Mouse (Mus musculus): ENCODE measurements around the gene Agtpbp1. TPM values are rescaled to one million over a fixed set of nuclear protein-coding genes. Genes with fewer than 3 reads are reported as not detected.

Agtpbp1 gene
- total and polyA plus RNA-seq, 3 experiments = 6.1 to 118 (median 73.3) TPM

DNA sequence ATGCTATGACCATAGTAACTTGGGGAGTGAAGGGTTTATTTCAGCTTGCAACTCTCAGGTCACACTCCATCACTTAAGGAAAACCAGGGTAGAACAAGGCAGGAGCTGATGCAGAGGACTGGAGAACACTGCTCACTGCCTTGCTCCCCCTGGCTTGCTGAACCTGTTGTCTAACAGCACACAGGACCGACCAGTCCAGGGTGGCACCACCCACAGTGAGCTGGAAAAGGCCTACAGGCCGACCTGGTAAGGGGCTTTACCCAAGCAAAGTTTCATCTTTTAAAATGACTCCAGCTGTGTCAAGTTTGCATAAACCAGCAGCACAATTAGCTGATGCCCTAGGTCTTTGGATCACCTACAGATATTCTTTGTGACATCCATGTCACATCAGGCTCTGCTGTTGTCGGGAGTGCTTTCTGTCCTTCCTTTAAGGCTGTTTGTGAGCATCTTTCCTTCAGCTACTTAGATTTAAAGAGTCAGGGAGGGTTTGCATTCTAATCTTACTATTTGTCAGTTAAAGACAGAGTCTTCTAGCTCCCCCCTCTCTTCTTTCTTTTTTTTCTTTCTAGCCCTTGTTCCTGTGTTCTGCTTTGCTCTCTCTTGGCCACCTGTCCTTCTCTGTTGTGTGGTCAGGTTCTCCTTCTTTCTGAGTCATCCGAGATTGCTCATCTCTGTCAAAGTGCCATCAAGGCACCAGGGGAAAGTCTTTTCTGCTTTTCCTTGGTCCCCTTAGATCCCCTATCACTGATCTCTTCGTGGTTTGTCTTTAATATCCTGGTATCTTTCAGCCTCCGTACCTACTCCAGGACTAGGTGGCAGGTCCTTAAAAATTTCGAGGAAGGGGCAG, 36.8 kb upstream of the Agtpbp1 start:
- TF ChIP-seq GATA2 (IDR thresholded peaks at IDR 0.05; ENCODE audit: borderline replicate concordance, low read depth, low read length) = no peak
- DNase-seq (ENCODE audit: low spot score) (no peak), ATAC-seq (ENCODE audit: extremely low read depth, insufficient number of reproducible peaks, low FRiP score, poor library complexity, severe bottlenecking) (no peak)
- peaks cover 85% of the 10 kb centered on the region for H3K36me3 ChIP-seq (replicated peaks)
- H3K4me3 ChIP-seq (ENCODE audit: low read depth, low read length) = no peak overlapping the region
- no peaks in the 10 kb centered on the region for H3K9me3 ChIP-seq (replicated peaks)
- H3K27me3 ChIP-seq (ENCODE audit: insufficient read depth, low read length) = no peaks in the 10 kb centered on the region
- H3K4me1 ChIP-seq (ENCODE audit: insufficient read depth, low read depth, low read length) = peaks cover 10% of the 10 kb centered on the region

DNA sequence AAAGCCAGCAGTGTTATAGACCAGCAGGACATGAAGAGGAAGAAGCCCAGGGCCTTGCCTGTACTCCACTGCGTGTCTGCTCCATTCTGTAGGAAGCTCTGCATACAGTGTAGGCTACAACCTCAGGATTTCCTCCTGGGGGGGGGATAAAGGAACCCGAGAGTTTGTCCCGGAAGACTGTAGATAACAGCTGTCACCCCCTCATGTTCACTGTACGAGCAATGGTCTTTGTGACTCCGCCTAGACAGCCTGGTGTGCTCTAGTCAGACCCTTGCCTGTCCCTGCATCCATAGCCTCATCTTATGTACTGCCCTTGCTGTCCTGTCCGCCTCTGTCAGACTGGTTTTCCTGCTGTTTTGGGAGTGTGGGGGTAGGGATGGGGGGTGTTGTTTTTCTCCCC, 33.4 kb upstream of the Agtpbp1 start:
- Histone ChIP-seq H3K4me1 (ENCODE audit: insufficient read depth, low read depth, low read length) (peaks cover 10% of the 10 kb centered on the region), H3K4me3 (ENCODE audit: low read depth, low read length) (no peak overlapping the region), H3K9me3 (replicated peaks) (no peaks in the 10 kb centered on the region), H3K36me3 (replicated peaks) (peaks cover 78% of the 10 kb centered on the region), H3K27me3 (ENCODE audit: insufficient read depth, low read length) (no peaks in the 10 kb centered on the region)
- no peak for DNase-seq (ENCODE audit: low spot score)
- TF ChIP-seq CTCF (IDR thresholded peaks at IDR 0.05; ENCODE audit: low read depth, low read length) (no peak), GATA1 (IDR thresholded peaks at IDR 0.05; ENCODE audit: borderline replicate concordance, low read length) (no peak)
- ATAC-seq (ENCODE audit: extremely low read depth, insufficient number of reproducible peaks, low FRiP score, poor library complexity, severe bottlenecking) = no peak

DNA sequence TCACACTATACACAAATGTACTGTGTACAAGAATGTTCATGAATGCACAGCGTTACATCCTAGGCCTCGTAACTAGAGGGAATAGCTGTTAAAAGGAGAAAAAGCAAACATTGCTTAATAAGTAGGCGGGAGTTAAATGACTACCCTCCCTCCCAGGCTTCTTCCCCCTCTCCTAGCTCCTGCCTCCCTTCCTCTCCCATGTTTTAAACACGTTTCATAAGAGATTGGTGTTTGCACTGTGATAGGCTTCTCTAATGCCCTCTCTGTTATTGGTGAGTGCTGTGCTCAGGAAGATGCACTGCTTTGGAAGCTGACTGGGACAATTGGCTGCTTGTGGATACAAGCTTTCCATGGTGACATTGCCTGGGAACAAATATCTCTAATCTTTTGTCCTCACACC, 30.5 kb upstream of the Agtpbp1 start:
- peaks cover 76% of the 10 kb centered on the region for H3K36me3 ChIP-seq (replicated peaks)

GRCm38 (mm10) chr13:59615152-59615551, 30.1 kb upstream of the Agtpbp1 start:
- DNase-seq (ENCODE audit: low spot score) (no peak), ATAC-seq (ENCODE audit: extremely low read depth, insufficient number of reproducible peaks, low FRiP score, poor library complexity, severe bottlenecking) (no peak)
- Histone ChIP-seq H3K36me3 (replicated peaks) (peaks cover 76% of the 10 kb centered on the region), H3K27me3 (ENCODE audit: insufficient read depth, low read length) (no peaks in the 10 kb centered on the region), H3K4me1 (ENCODE audit: insufficient read depth, low read depth, low read length) (peaks cover 7% of the 10 kb centered on the region), H3K9me3 (replicated peaks) (no peaks in the 10 kb centered on the region), H3K4me3 (ENCODE audit: low read depth, low read length) (no peak overlapping the region)
- TF ChIP-seq GATA2 (IDR thresholded peaks at IDR 0.05; ENCODE audit: borderline replicate concordance, low read depth, low read length) = no peak
- TF ChIP-seq TAL1 (conservative IDR thresholded peaks at IDR 0.05; ENCODE audit: low read depth, low read length) = no peak
- TF ChIP-seq CTCF (IDR thresholded peaks at IDR 0.05; ENCODE audit: low read depth, low read length) = no peak
- TF ChIP-seq POLR2AphosphoS5 (IDR thresholded peaks at IDR 0.05; ENCODE audit: insufficient replicate concordance, low read depth, low read length) = no peak
- TF ChIP-seq GATA1 (IDR thresholded peaks at IDR 0.05; ENCODE audit: borderline replicate concordance, low read length) = no peak

More for the DNA sequence above, 30.5 kb upstream of the Agtpbp1 start:
- ATAC-seq (ENCODE audit: extremely low read depth, insufficient number of reproducible peaks, low FRiP score, poor library complexity, severe bottlenecking) = no peak
- TF ChIP-seq GATA1 (IDR thresholded peaks at IDR 0.05; ENCODE audit: borderline replicate concordance, low read length) = no peak
- no peak for TF ChIP-seq CTCF (IDR thresholded peaks at IDR 0.05; ENCODE audit: low read depth, low read length)
- TF ChIP-seq TAL1 (conservative IDR thresholded peaks at IDR 0.05; ENCODE audit: low read depth, low read length) = no peak
- no peak for TF ChIP-seq POLR2AphosphoS5 (IDR thresholded peaks at IDR 0.05; ENCODE audit: insufficient replicate concordance, low read depth, low read length)
- TF ChIP-seq GATA2 (IDR thresholded peaks at IDR 0.05; ENCODE audit: borderline replicate concordance, low read depth, low read length) = no peak
- Histone ChIP-seq H3K4me3 (ENCODE audit: low read depth, low read length) (no peak overlapping the region), H3K9me3 (replicated peaks) (no peaks in the 10 kb centered on the region), H3K27me3 (ENCODE audit: insufficient read depth, low read length) (no peaks in the 10 kb centered on the region), H3K4me1 (ENCODE audit: insufficient read depth, low read depth, low read length) (peaks cover 10% of the 10 kb centered on the region)
- DNase-seq (ENCODE audit: low spot score) = no peak

GRCm38 (mm10) chr13:59613868-59614267, 28.8 kb upstream of the Agtpbp1 start:
- TF ChIP-seq POLR2AphosphoS5 (IDR thresholded peaks at IDR 0.05; ENCODE audit: insufficient replicate concordance, low read depth, low read length) = no peak
- no peak for ATAC-seq (ENCODE audit: extremely low read depth, insufficient number of reproducible peaks, low FRiP score, poor library complexity, severe bottlenecking)

DNA sequence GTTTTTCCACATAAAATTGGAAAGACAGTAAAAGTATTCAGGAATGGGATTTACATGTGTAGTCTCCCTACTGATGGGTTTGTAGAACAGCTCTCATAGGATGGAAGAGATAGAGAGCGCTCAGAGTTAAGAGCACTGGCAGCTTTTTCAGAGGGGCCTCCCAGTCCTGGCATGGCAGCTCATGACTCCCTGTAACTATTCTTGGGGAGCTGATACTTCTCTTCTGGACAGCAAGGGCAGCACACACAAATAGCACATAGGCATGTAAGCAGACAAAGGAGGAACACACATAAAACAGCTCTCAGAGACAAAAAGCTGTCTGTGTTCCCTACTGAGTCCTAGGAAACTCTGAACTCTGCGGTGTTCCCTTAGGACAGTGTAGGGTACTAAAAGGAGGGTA, 25.4 kb upstream of the Agtpbp1 start:
- DNase-seq (ENCODE audit: low spot score) = no peak
- H3K4me1 ChIP-seq (ENCODE audit: insufficient read depth, low read depth, low read length) = no peaks in the 10 kb centered on the region
- H3K36me3 ChIP-seq (replicated peaks) = peaks cover 86% of the 10 kb centered on the region
- no peak overlapping the region for H3K4me3 ChIP-seq (ENCODE audit: low read depth, low read length)
- ATAC-seq (ENCODE audit: extremely low read depth, insufficient number of reproducible peaks, low FRiP score, poor library complexity, severe bottlenecking) = no peak
- no peaks in the 10 kb centered on the region for H3K27me3 ChIP-seq (ENCODE audit: insufficient read depth, low read length)
- H3K9me3 ChIP-seq (replicated peaks) = no peaks in the 10 kb centered on the region
- no peak for TF ChIP-seq TAL1 (conservative IDR thresholded peaks at IDR 0.05; ENCODE audit: low read depth, low read length)

More at GRCm38 (mm10) chr13:59613868-59614267, 28.8 kb upstream of the Agtpbp1 start:
- no peaks in the 10 kb centered on the region for H3K27me3 ChIP-seq (ENCODE audit: insufficient read depth, low read length)
- no peaks in the 10 kb centered on the region for H3K9me3 ChIP-seq (replicated peaks)
- peaks cover 79% of the 10 kb centered on the region for H3K36me3 ChIP-seq (replicated peaks)
- H3K4me3 ChIP-seq (ENCODE audit: low read depth, low read length) = no peak overlapping the region
- H3K4me1 ChIP-seq (ENCODE audit: insufficient read depth, low read depth, low read length) = 0 out of 2 replicates have a peak, but pooled peaks cover 2% of the 10 kb centered on the region
- DNase-seq (ENCODE audit: low spot score) = no peak

DNA sequence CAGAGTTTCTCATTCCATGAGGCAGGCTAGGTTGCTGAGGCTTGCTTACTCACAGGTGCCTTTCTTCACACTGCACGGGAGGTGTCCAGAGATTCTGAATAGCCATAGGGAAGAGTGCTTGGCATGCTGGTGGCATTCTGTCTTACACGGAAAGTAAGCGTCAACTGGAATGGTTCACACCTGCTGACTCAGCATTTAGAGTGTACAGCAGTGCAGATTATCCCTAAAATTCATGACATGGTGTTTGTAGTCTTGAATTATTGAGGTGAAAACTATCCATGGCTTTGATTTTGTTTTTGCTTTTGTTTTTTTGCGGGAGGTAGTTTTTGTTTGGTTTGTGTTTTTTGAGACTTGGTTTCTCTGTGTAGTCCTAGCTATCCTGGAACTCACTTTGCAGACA, 24.9 kb upstream of the Agtpbp1 start:
- DNase-seq (ENCODE audit: low spot score) = no peak
- Histone ChIP-seq H3K4me1 (ENCODE audit: insufficient read depth, low read depth, low read length) (no peaks in the 10 kb centered on the region), H3K4me3 (ENCODE audit: low read depth, low read length) (no peak overlapping the region), H3K9me3 (replicated peaks) (no peaks in the 10 kb centered on the region), H3K27me3 (ENCODE audit: insufficient read depth, low read length) (no peaks in the 10 kb centered on the region), H3K36me3 (replicated peaks) (peaks cover 86% of the 10 kb centered on the region)
- no peak for ATAC-seq (ENCODE audit: extremely low read depth, insufficient number of reproducible peaks, low FRiP score, poor library complexity, severe bottlenecking)
- no peak for TF ChIP-seq GATA1 (IDR thresholded peaks at IDR 0.05; ENCODE audit: borderline replicate concordance, low read length)
- no peak for TF ChIP-seq POLR2AphosphoS5 (IDR thresholded peaks at IDR 0.05; ENCODE audit: insufficient replicate concordance, low read depth, low read length)
- no peak for TF ChIP-seq GATA2 (IDR thresholded peaks at IDR 0.05; ENCODE audit: borderline replicate concordance, low read depth, low read length)
- no peak for TF ChIP-seq TAL1 (conservative IDR thresholded peaks at IDR 0.05; ENCODE audit: low read depth, low read length)
- TF ChIP-seq CTCF (IDR thresholded peaks at IDR 0.05; ENCODE audit: low read depth, low read length) = no peak

All from G1E (cell line).